Mouse (Mus musculus) liver, adult 2 months (tissue): ENCODE measurements around the gene Acvrl1. TPM values are rescaled to one million over a fixed set of nuclear protein-coding genes. Genes with fewer than 3 reads are reported as not detected.

ENCODE experiments used
- DNase-seq: peaks from one replicate; pipeline ENCODE4 v3.0.0-alpha.2; 2011; ENCODE audit warnings: low read depth, low spot score; ENCODE audit errors: extremely low read depth
- H3K27ac ChIP-seq: fragments of 200-500 bp; replicated peaks from 2 replicates; pipeline ENCODE4 v1.5.1; 2012; ENCODE audit warnings: low read depth, mild to moderate bottlenecking, control low read depth, inconsistent platforms, low read length; ENCODE audit not compliant: insufficient read depth
- H3K27me3 ChIP-seq: fragments of 200-500 bp; 2 replicates; pipeline ENCODE4 v1.6.1; 2012; ENCODE audit warnings: mild to moderate bottlenecking, moderate library complexity, low read length, inconsistent platforms; ENCODE audit not compliant: control insufficient read depth, insufficient read depth
- H3K36me3 ChIP-seq: fragments of 200-500 bp; 2 replicates; pipeline ENCODE4 v1.6.1; 2012; ENCODE audit warnings: low read length, inconsistent platforms; ENCODE audit not compliant: control insufficient read depth, insufficient read depth
- H3K4me1 ChIP-seq: fragments of 200-500 bp; 2 replicates; pipeline ENCODE4 v1.6.1; 2011; ENCODE audit warnings: low read length; ENCODE audit not compliant: control insufficient read depth, insufficient read depth
- H3K4me3 ChIP-seq: fragments of 200-500 bp; 2 replicates; pipeline ENCODE4 v1.5.1; 2011; ENCODE audit warnings: low read depth, mild to moderate bottlenecking, control low read depth, low read length, moderate library complexity; ENCODE audit not compliant: insufficient read depth
- H3K79me2 ChIP-seq: fragments of 200-500 bp; 2 replicates; pipeline ENCODE4 v1.6.1; 2012; ENCODE audit warnings: inconsistent platforms, mild to moderate bottlenecking, low read length, moderate library complexity; ENCODE audit not compliant: control insufficient read depth, insufficient read depth
- H3K9ac ChIP-seq: fragments of 200-500 bp; 2 replicates; pipeline ENCODE4 v1.6.1; 2012; ENCODE audit warnings: low read depth, mild to moderate bottlenecking, control low read depth, inconsistent platforms, low read length
- CTCF ChIP-seq: fragments of 200-500 bp; IDR thresholded peaks from 2 replicates; pipeline ENCODE4 v1.5.1; 2011; ENCODE audit warnings: low read depth, low read length, control low read depth
- POLR2A ChIP-seq: fragments of 200-500 bp; IDR thresholded peaks from 2 replicates; pipeline ENCODE4 v1.6.1; 2011; ENCODE audit warnings: low read length, control low read depth; ENCODE audit not compliant: insufficient read depth; ENCODE audit errors: extremely low read depth
- WGBS: fragments of 180-500 bp; shearing (Covaris S2); methylation state at CpG from one replicate; pipeline ENCODE4 v1.1.7; 2018; 5-methylcytosine and 5-hydroxymethylcytosine counted together
- polyA plus RNA-seq: library from polyadenylated mRNA; depleted of rRNA; stranded (reverse); fragments of >200 nt; gene quantifications from 2 replicates; pipeline ENCODE4 v1.2.3, GENCODE M21; 2012
- total RNA-seq: library from RNA; depleted of rRNA; stranded (reverse); fragments of >200 nt; gene quantifications from 2 replicates; pipeline ENCODE4 v1.2.3, GENCODE M21; 2014

Acvrl1 gene
- total and polyA plus RNA-seq, 2 experiments, result 3.0 to 4.0 TPM

GRCm38 (mm10) chr15:101084499-101084898 is 43.8 kb upstream of the Acvrl1 start:
- 81% methylated on average over 10 of the region's 10 CpGs for WGBS
- DNase-seq, result peak; percentile 39

GRCm38 (mm10) chr15:101086451-101086850 is 41.9 kb upstream of the Acvrl1 start:
- Histone ChIP-seq H3K79me2 (no peaks in the 10 kb centered on the region), H3K9ac (peak overlapping the region; percentile 2; the same call in 1 of the 2 replicates), H3K4me3 (peak overlapping the region; percentile 5; the same call in 1 of the 2 replicates), H3K4me1 (peaks cover 8% of the 10 kb centered on the region), H3K36me3 (no peaks in the 10 kb centered on the region), H3K27me3 (no peaks in the 10 kb centered on the region), H3K27ac (peak overlapping the region; percentile 34)
- no peak for TF ChIP-seq POLR2A
- TF ChIP-seq CTCF, result no peak
- 27% methylated on average over 9 of the region's 9 CpGs for WGBS
- peak; percentile 65 for DNase-seq

More at GRCm38 (mm10) chr15:101084499-101084898, 43.8 kb upstream of the Acvrl1 start:
- no peaks in the 10 kb centered on the region for H3K27me3 ChIP-seq
- no peaks in the 10 kb centered on the region for H3K36me3 ChIP-seq
- TF ChIP-seq CTCF (no peak), POLR2A (no peak)
- no peak overlapping the region for H3K4me3 ChIP-seq
- H3K27ac ChIP-seq, result no peak overlapping the region
- H3K9ac ChIP-seq, result no peak overlapping the region
- H3K4me1 ChIP-seq, result peaks cover 8% of the 10 kb centered on the region
- H3K79me2 ChIP-seq, result 0 out of 2 replicates have a peak, but pooled peaks cover 5% of the 10 kb centered on the region

DNA sequence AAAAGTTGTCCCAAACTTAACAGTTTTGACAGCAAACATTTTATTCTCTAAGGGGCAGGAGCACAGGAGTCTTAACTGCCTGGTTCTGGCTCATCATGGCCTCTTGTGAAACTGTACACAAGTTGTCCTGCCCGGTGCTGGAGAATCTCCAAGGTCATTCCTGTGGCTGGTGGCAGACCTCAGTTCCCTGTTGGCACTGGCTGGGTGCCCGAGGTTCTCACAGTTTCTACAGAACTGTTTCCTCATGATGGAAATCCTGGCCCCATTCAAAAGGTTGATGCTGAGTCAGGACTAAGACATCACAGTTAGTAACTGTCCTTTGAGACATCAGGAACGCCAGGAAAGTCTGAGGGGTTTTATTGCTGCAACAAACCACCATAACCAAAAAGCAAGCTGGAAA is 41.4 kb upstream of the Acvrl1 start:
- 10% methylated on average over 3 of the region's 3 CpGs for WGBS
- peak; percentile 98 for DNase-seq
- H3K27me3 ChIP-seq, result no peaks in the 10 kb centered on the region
- peak overlapping the region; percentile 34 for H3K27ac ChIP-seq
- TF ChIP-seq CTCF (no peak), POLR2A (no peak)
- H3K9ac ChIP-seq, result no peak overlapping the region
- no peaks in the 10 kb centered on the region for H3K79me2 ChIP-seq
- no peaks in the 10 kb centered on the region for H3K36me3 ChIP-seq
- H3K4me3 ChIP-seq, result no peak overlapping the region
- H3K4me1 ChIP-seq, result peaks cover 12% of the 10 kb centered on the region

GRCm38 (mm10) chr15:101088291-101088690 is 40.0 kb upstream of the Acvrl1 start:
- Histone ChIP-seq H3K4me1 (peaks cover 19% of the 10 kb centered on the region), H3K36me3 (no peaks in the 10 kb centered on the region), H3K27ac (no peak overlapping the region), H3K4me3 (no peak overlapping the region), H3K27me3 (no peaks in the 10 kb centered on the region), H3K79me2 (no peaks in the 10 kb centered on the region), H3K9ac (no peak overlapping the region)
- 94% methylated on average over 4 of the region's 4 CpGs for WGBS
- DNase-seq, result no peak
- TF ChIP-seq POLR2A (no peak), CTCF (no peak)

- TF ChIP-seq CTCF (no peak), POLR2A (no peak)
- no peak for DNase-seq
- H3K27me3 ChIP-seq, result no peaks in the 10 kb centered on the region
- no peaks in the 10 kb centered on the region for H3K36me3 ChIP-seq
- H3K9ac ChIP-seq, result no peak overlapping the region
- 97% methylated on average over 8 of the region's 8 CpGs for WGBS
- peaks cover 14% of the 10 kb centered on the region for H3K4me1 ChIP-seq
- no peak overlapping the region for H3K27ac ChIP-seq
- H3K4me3 ChIP-seq, result no peak overlapping the region
- no peaks in the 10 kb centered on the region for H3K79me2 ChIP-seq
Observed at GRCm38 (mm10) chr15:101091551-101091950, 36.8 kb upstream of the Acvrl1 start.

DNA sequence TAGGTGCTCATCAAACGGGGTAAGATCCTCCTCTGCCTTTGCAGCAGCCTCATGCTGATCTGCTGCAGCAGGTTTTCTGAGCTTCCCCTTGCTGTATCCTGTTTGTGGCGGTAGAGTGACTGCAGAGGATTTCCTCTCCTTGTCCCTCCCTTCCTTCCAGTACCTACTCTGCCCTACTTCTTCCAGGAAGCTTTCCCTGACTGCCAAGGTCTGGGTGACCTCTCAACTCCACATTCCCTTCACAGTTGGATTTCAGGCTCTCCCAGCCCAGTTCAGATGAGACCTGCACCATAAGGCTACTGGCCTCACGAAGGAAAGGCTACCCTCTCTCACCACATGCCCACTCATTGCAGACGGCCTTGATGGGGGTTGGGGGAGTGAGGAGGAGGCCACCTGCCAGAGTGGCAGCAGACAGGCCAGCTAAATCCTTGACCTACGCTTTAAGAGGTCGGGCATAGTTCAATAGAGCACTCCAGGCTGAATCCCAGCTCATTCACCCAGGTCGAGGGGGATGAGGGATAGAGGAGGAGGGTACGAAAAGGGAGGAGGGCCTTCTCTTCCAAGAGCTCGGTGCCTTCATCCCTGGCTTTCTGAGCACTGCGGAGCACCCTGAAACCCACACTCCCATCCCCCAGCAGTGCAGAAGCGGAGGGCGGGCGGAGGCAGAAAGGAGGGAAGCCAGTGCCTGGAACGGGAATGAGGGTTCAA is 36.0 kb upstream of the Acvrl1 start:
- Histone ChIP-seq H3K27me3 (no peaks in the 10 kb centered on the region), H3K4me1 (peaks cover 11% of the 10 kb centered on the region), H3K79me2 (no peaks in the 10 kb centered on the region), H3K9ac (no peak overlapping the region), H3K27ac (no peak overlapping the region), H3K36me3 (no peaks in the 10 kb centered on the region), H3K4me3 (no peak overlapping the region)
- TF ChIP-seq POLR2A, result no peak
- TF ChIP-seq CTCF, result no peak
- peak; percentile 65 for DNase-seq
- 42% methylated on average over 14 of the region's 14 CpGs for WGBS
